Mouse (Mus musculus) embryonic stem cell, embryonic (primary cell): ENCODE data around the gene Ugt2b5.
"Not testable (repeated sequence)": the region's sequence is repeated elsewhere in the genome, so short reads cannot be mapped to it uniquely, and the experiment has no call there.

Source experiments
- CTCF ChIA-PET, 4 experiments: fragments of 300-600 bp in 2 of 4; fragments of 350-600 bp in 2 of 4; sonication (Branson Sonifier 250); formaldehyde crosslinking; loops; one replicate each; lab custom pipeline; 2022; ENCODE audit warnings: inconsistent platforms in 2 of 4; lab: Charles Lee
- POLR2A ChIA-PET, 4 experiments: fragments of 300-600 bp in 2 of 4; fragments of 350-600 bp in 2 of 4; sonication (Branson Sonifier 250); formaldehyde crosslinking; loops; one replicate each; lab custom pipeline; 2022; ENCODE audit warnings: antibody characterized with exemption in 4 of 4, inconsistent platforms in 1 of 4; lab: Charles Lee

Gene Ugt2b5

DNA sequence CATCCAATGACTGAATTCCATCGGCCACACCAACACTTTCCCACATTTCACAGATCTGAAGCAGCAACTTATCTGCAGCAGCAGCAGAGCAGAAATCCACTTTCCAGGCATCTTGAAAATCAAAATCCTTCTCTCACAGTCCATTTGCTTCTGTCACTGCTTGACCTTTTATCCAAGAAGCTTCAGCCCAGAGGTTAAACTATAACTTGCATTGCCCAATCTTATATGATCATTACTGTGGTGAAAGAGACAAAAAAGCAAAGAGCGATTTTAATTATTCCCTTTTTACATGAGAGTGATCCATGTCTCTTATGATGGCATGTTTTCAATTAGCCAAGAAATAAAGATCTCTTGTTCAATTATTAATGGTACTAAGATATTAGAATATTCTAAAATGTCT, at the start of gene Ugt2b5:
TSS of gene Ugt2b5 (minus strand) at position 123 of the 400 bp plus-strand sequence.
- CTCF ChIA-PET, POLR2A ChIA-PET: not testable (repeated sequence)

DNA sequence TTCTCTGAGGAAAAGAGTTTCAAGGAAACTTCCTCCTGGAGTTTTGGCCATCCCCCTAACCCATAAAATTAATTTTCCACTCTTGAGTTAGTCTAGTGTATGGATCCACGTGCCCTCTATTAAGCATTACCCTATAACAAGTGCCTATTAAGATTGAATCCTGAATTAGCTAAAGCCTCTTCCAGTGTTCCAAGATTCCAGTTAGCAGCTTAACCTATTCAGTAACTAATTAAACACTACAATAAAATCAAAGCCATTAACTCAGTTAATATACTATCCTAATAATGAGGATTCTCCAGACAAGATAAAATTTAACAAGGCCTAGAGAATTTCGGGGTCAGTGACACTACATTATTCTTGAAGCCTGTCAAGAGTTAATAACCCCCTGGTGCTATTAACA, 35.7 kb upstream of the Ugt2b5 start:
- CTCF ChIA-PET, POLR2A ChIA-PET: not testable (repeated sequence)

DNA sequence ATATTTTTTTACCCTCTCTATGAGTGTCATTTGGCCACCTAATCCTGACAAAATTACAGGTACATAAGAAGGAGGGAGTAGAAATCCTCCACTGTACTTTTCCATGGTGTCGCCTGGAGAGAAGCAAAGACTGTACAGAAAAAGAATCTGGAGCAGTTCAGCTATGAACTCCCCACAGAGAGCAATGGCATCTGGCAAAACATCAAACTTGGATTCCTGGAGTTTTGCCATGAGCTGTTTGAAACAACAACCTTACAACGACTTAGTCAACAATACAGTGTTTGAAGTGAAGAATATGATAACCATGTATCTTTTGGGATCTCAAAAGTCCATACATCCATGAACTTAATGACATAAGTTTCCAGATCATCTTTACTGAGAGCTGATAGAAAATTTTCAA, 34.6 kb upstream of the Ugt2b5 start:
- POLR2A ChIA-PET: no interaction called here
- CTCF ChIA-PET: interaction anchor here in 1 of 4 experiments (0.6 kb wide), 1 partner anchor 526 kb away, joined by 5 read pairs; no protein-coding TSS in a partner anchor

DNA sequence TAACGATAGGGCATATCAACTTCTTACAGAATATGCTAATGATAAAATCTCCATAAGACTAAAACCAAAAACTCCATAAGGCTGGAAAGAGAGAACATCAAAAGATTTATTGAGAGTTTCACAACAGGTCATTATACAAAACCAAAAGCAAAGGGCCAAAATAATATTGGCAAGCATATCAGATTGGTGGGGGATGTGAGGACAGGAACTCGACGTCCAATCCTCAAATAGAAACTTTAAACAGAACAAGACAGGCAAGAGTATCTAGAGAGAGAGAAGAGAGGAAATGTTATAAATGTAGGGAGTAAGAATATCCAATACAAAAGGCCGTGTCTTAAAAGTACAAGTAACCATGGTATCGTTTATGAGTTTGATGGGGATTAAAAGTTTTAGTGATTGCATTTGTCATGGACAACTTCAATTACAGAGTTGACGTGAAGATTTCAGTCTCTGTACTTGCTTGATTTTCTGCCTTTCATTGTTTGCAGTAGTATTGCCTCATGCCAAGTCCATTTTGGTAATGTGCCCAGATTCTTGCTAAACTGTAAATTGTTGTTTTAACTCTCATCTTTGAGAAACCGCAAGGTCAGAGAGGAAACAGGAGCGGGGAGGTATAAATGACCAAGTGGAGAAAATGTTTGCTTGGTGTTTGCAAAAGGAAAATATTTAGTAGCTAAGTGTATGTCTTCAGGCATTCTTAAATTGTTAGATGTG, 7.8 kb upstream of the Ugt2b5 start:
- CTCF ChIA-PET: no interaction called here
- POLR2A ChIA-PET: no interaction called here

DNA sequence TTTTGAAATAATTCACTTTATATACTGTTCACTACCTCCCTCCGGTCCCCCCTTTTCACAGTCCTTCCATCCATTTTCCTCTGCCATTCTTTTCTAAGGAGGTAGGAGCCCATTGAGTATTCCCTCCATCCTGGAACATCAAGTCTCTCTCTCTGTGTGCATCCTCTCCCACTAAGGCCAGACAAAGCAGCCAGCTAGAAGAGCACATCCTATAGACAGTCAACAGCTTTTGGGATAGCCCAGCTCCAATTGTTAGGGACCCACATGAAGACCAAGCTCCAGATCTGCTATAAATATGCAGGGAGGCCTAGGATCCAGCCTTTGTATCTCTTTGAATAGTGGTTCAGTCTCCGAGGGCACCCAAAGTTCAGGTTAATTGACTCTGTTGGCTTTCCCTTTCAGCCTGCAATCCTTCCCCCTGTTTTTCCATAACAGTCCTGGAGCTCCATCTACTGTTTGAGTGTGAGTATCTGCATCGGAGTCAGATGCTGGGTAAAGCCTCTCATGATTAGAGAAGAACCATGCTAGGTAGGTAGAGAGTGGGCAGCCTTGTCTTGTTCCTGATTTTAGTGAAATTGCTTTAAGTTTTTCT, 2.8 kb upstream of the Ugt2b5 start:
- ChIA-PET POLR2A (no interaction called here), CTCF (interaction anchor here in 2 of 4 experiments (0.7 to 1.6 kb wide), 3 partner anchors 291 to 790 kb away, joined by 3 to 5 read pairs (median 3); no protein-coding TSS in a partner anchor)

DNA sequence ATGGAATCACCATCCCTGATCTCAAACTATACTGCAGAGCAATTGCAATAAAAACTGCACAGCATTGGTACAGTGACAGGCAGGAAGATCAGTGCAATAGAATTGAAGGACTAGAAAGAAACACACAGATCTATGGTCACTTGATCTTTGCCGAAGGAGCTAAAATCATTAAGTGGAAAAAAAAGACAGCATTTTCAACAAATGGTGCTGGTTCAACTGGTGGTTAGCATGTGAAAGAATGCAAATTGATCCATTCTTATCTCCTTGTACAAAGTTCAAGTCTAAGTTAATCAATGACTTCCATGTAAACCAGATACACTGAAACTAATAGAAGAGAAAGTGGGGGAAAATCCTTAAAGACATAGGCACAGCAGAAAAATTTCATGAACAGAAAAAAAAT, 36.4 kb downstream of the Ugt2b5 start:
- POLR2A ChIA-PET, CTCF ChIA-PET: not testable (repeated sequence)

DNA sequence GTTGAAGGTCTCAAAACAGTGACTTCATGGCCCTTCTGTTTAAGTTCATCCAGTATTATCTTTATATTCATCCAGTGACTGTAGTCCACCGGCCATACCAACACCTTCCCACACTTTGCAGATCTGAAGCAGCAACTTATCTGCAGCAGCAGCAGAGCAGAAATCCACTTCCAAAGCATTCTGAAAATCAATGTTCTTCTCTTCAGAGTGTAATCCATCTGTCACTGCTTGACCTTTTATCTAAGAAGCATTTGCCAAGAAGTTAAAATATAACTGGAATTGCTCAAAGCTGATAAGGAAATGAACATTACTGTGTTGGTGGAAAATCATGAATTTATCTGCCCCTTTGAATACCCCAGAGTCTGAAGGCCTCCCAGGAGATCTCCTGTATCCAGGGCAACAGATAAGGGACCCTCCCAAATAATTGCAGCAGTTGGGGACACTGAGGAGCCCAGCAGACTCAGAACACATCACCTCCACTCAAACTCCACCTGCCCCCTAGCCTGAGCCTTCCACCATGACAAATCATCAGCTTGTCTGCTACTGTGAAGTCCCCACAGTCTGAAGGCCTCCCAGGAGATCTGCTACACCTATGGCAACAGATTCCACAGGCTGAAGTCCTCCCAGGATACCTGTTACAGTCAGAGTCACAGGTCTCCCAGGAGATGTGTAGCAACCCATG, 47.6 kb downstream of the Ugt2b5 start, which contains the start of gene Ugt2b36:
TSS of gene Ugt2b36 (minus strand) at position 210 of the 682 bp plus-strand sequence.
- ChIA-PET POLR2A (no interaction called here), CTCF (no interaction called here)

DNA sequence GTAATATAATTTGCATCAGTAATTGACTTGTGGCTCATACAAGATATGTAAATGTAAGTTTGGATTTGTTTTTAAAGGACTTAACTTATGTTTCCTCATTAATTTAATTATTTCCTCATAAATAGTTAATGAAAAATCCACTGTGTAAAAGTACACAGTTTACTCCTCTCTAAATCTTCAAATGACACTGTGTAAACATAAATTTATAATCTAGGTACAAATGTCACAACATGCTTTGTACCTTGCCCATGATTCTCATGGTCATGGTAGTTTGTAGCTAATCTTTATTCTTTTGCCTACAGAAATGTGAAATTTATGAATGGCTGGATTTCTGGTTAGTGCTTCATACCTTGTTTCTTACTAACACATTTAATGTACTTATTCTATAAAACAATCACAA, 49.0 kb downstream of the Ugt2b5 start:
- CTCF ChIA-PET: no interaction called here
- POLR2A ChIA-PET: no interaction called here

DNA sequence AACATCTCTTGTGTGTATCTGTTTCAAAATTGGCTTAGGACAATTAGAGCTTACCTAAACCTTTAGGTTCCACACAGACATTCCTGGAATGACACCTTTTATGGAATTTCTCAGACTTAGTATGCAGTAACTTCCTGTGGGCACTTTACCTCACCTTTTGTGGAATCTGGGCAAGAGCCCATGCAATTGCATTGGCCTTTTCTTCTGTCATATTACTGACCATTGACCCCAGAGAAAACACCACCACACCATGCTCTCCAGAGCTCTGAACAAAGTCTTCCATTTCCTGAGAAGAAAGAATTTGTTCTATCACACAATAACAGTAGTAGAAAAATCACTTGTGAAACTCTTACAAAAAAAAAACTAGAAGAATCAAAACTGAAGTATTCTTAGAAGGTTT, 50.9 kb downstream of the Ugt2b5 start:
- CTCF ChIA-PET: no interaction called here
- POLR2A ChIA-PET: no interaction called here

DNA sequence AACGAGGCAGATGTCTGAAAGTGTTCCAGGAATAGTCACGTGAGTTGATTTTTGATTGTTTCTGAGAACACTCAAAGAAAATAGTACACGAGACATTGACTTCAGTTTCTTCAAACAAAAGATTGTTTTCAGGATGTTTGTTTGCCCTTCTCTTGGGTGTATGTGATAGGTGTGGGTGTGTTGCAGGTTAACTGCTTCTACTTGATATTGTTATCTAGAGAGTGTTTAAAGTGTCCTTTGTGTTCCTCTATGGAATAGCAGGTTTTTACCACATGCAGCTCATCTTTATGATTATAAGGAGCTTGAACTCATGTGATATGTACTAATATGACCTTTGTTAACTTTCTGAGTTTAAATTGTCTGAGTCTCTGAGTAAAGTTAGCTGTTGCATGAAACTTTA, 53.8 kb downstream of the Ugt2b5 start:
- ChIA-PET POLR2A (no interaction called here), CTCF (no interaction called here)
